Mouse (Mus musculus) bone marrow macrophage, adult 2 months (primary cell): Measurements from ENCODE around the gene Aggf1.

Experiments used
- CTCF ChIP-seq: IDR thresholded peaks from 2 replicates; pipeline ENCODE4 v1.5.1; 2012; ENCODE audit warnings: low read depth, mild to moderate bottlenecking, low read length, moderate library complexity
- POLR2A ChIP-seq: IDR thresholded peaks from 2 replicates; pipeline ENCODE4 v1.6.1; 2012; ENCODE audit warnings: mild to moderate bottlenecking, low read depth, low read length, borderline replicate concordance

DNA sequence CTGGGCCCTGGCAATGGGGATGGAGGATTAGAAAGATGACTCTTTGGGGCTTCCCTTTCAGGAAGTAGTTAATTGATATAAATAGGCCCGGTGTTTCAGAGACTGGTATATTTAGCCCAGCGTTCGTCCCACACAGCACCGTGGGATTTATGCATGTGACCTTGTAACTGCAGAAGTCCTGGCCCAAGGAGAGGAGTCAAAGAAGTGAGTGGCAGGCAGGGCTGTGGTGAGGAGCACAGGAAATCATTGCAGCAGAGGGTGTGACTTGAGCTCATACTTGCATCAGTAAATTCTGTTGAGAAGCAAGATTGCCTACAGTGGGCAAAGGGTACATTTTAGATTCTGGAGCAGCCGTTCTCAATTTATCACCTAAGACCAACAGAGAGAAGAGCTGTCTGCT lies 7.3 kb upstream of the Aggf1 start:
- TF ChIP-seq CTCF (no peak), POLR2A (no peak)
